24 mouse cellular contexts compared by ENCODE assay signal in genomic region chr8:70903112-70903511, GRCm38 (mm10). TPM values are rescaled to one million over a fixed set of nuclear protein-coding genes. Genes with fewer than 3 reads are reported as not detected.
DNase-seq lines count a peak whose midpoint lies in the region; ATAC-seq and TF ChIP-seq lines count a peak whose summit lies in the region.
"Had no signal": no experiment of that assay in that cellular context is flagged by ENCODE, and none has a peak within 500 bp of the region (broad histone marks: within the 10 kb centered on the region; RNA-seq: fewer than 3 reads in every experiment).

No protein-coding gene starts in this region.

- no peak overlapping the region for H3K27ac ChIP-seq in cerebellum, adult 2 months (ENCODE audit: insufficient read depth, low read length)
- H3K27ac ChIP-seq in embryonic fibroblast, embryonic 13.5 days (ENCODE audit: insufficient read depth, low read length) = peak overlapping the region; percentile 76
- H3K27ac ChIP-seq: liver, embryonic 12.5 days had no signal

- no peaks in the 10 kb centered on the region for H3K36me3 ChIP-seq in megakaryocyte, embryonic 14.5 days (replicated peaks; ENCODE audit: low read length)
- H3K36me3 ChIP-seq: liver, embryonic 12.5 days had no signal

- H3K4me1 ChIP-seq in cerebellum, adult 2 months (ENCODE audit: control insufficient read depth, insufficient read depth, low read length) = peaks cover 9% of the 10 kb centered on the region; the same call in 1 of the 2 replicates
- peaks cover 62% of the 10 kb centered on the region for H3K4me1 ChIP-seq in megakaryocyte, embryonic 14.5 days
- peaks cover 14% of the 10 kb centered on the region for H3K4me1 ChIP-seq in embryonic fibroblast, embryonic 13.5 days (ENCODE audit: control insufficient read depth, insufficient read depth, low read length)

- TF ChIP-seq CTCF in cerebellum, adult 2 months (IDR thresholded peaks at IDR 0.05; ENCODE audit: borderline replicate concordance, insufficient read depth, low read depth, low read length) = no peak
- TF ChIP-seq CTCF in embryonic fibroblast, embryonic 13.5 days (IDR thresholded peaks at IDR 0.05; ENCODE audit: borderline replicate concordance, insufficient read depth, low read length) = no peak

- no peak for ATAC-seq in megakaryocyte, adult 5-6 weeks (ENCODE audit: poor library complexity, severe bottlenecking)
- ATAC-seq: forebrain, embryonic 14.5 days; inflammation-experienced regulatory T-cells, adult 6 months; liver, embryonic 12.5 days had no signal

- DNase-seq in cerebellum, adult 9-10 months = peak; percentile 11
- no peak for DNase-seq in cerebellum, adult 2 months
- DNase-seq in A20 (ENCODE audit: low read depth, low spot score) = peak; percentile 53
- DNase-seq in gastrocnemius, adult 8-10 months (ENCODE audit: low spot score in 2 of 2) = no peak
- DNase-seq in ovary, postnatal 10 days (ENCODE audit: low spot score) = no peak
- DNase-seq: adrenal gland, adult 8-10 months; cerebellum, postnatal 14 days; embryo, embryonic 11 days; gastrocnemius, postnatal 14 days; kidney, adult 2 months; kidney, postnatal 10 days; lung, embryonic 14.5 days; lung, postnatal 36 days; midbrain, embryonic 14.5 days; thymus, postnatal 36 days had no signal

- H3K27me3 ChIP-seq in cerebellum, adult 2 months (ENCODE audit: control insufficient read depth, insufficient read depth, low read length) = no peaks in the 10 kb centered on the region
- H3K27me3 ChIP-seq in megakaryocyte, embryonic 14.5 days (replicated peaks) = no peaks in the 10 kb centered on the region

- no peaks in the 10 kb centered on the region for H3K9me3 ChIP-seq in megakaryocyte, embryonic 14.5 days
- H3K9me3 ChIP-seq: liver, embryonic 12.5 days had no signal

- no peak overlapping the region for H3K4me3 ChIP-seq in cerebellum, adult 2 months (replicated peaks; ENCODE audit: insufficient read depth, low read depth, low read length)
- H3K4me3 ChIP-seq in megakaryocyte, embryonic 14.5 days (replicated peaks) = peak overlapping the region; percentile 1
- H3K4me3 ChIP-seq in embryonic fibroblast, embryonic 13.5 days (ENCODE audit: insufficient read depth, low read length) = no peak overlapping the region
- H3K4me3 ChIP-seq: liver, embryonic 12.5 days; myocyte had no signal

- no peak for TF ChIP-seq POLR2A in cerebellum, adult 2 months (IDR thresholded peaks at IDR 0.05; ENCODE audit: borderline replicate concordance, insufficient read depth, low read length)
- TF ChIP-seq POLR2A in embryonic fibroblast, embryonic 13.5 days (IDR thresholded peaks at IDR 0.05; ENCODE audit: low read depth, low read length) = no peak

- WGBS in cerebellum, adult 2 months = 49% methylated on average over 4 of the region's 4 CpGs

RNA-seq across cellular contexts. Expression of gene Map1s, which starts 2.6 kb away (rescaled TPM):
- polyA plus RNA-seq in cerebellum, adult 2 months (2012; rRNA removed) = 53.4 and 53.7 TPM in 2 replicates
- 69.6 and 104 TPM in 2 replicates for polyA plus RNA-seq in megakaryocyte, embryonic 14.5 days (2012; ENCODE audit: insufficient read depth, low replicate concordance)
- 15.0 and 17.1 TPM in 2 replicates for total RNA-seq in megakaryocyte, adult 5-6 weeks (2015)
- total RNA-seq in megakaryocyte, adult 5-6 weeks (2017) = 11.3 and 11.8 TPM in 2 replicates
- polyA plus RNA-seq in embryonic fibroblast, embryonic 13.5 days (2011; ENCODE audit: insufficient read length, low read depth, missing spikeins) = 24.2 and 27.8 TPM in 2 replicates
- total RNA-seq in gastrocnemius, adult 8-10 months (2022) = 10 to 100 TPM in 3 of 4 experiments, 1 to 10 TPM in 1; 9.2 to 15.9 (median 13.7) TPM

RNA-seq across cellular contexts. Expression of gene Rpl18a, which starts 5.9 kb away (rescaled TPM):
- 1,458 and 1,510 TPM in 2 replicates for polyA plus RNA-seq in cerebellum, adult 2 months (2012; rRNA removed)
- polyA plus RNA-seq in megakaryocyte, embryonic 14.5 days (2012; ENCODE audit: insufficient read depth, low replicate concordance) = 4,812 and 7,707 TPM in 2 replicates
- total RNA-seq in megakaryocyte, adult 5-6 weeks (2015) = 5,087 and 5,550 TPM in 2 replicates
- total RNA-seq in megakaryocyte, adult 5-6 weeks (2017) = 1,590 and 1,750 TPM in 2 replicates
- polyA plus RNA-seq in embryonic fibroblast, embryonic 13.5 days (2011; ENCODE audit: insufficient read length, low read depth, missing spikeins) = 1,792 and 1,906 TPM in 2 replicates
- total RNA-seq in gastrocnemius, adult 8-10 months (2022) = 1,000 to 10,000 TPM in 2 of 4 experiments, 100 to 1,000 TPM in 2; 935 to 1,159 (median 1,025) TPM

RNA-seq across cellular contexts. Expression of gene Slc5a5, which starts 10.6 kb away (rescaled TPM):
- 6.7 and 6.9 TPM in 2 replicates for polyA plus RNA-seq in cerebellum, adult 2 months (2012; rRNA removed)
- polyA plus RNA-seq in megakaryocyte, embryonic 14.5 days (2012; ENCODE audit: insufficient read depth, low replicate concordance) = 0.13 and 1.5 TPM in 2 replicates
- total RNA-seq in megakaryocyte, adult 5-6 weeks (2015) = 0.07 TPM in 1 of 2 replicates, not detected in the other
- total RNA-seq in megakaryocyte, adult 5-6 weeks (2017) = not detected in 2 replicates
- 0.28 and 0.30 TPM in 2 replicates for polyA plus RNA-seq in embryonic fibroblast, embryonic 13.5 days (2011; ENCODE audit: insufficient read length, low read depth, missing spikeins)
- total RNA-seq in gastrocnemius, adult 8-10 months (2022) = not detected
- total RNA-seq: adrenal gland, adult 8-10 months; heart, adult 8-10 months; hematopoietic stem cell, adult 5-6 weeks had no signal
- polyA plus RNA-seq: inflammation-experienced regulatory T-cells, adult 6 months had no signal

RNA-seq across cellular contexts. Expression of gene Ccdc124, which starts 29.4 kb away (rescaled TPM):
- 123 and 145 TPM in 2 replicates for polyA plus RNA-seq in cerebellum, adult 2 months (2012; rRNA removed)
- 92.6 and 282 TPM in 2 replicates for polyA plus RNA-seq in megakaryocyte, embryonic 14.5 days (2012; ENCODE audit: insufficient read depth, low replicate concordance)
- total RNA-seq in megakaryocyte, adult 5-6 weeks (2015) = 32.7 and 38.9 TPM in 2 replicates
- total RNA-seq in megakaryocyte, adult 5-6 weeks (2017) = 36.8 and 47.6 TPM in 2 replicates
- polyA plus RNA-seq in embryonic fibroblast, embryonic 13.5 days (2011; ENCODE audit: insufficient read length, low read depth, missing spikeins) = 31.1 and 32.3 TPM in 2 replicates
- 10 to 100 TPM; 61.7 to 77.8 (median 67.5) TPM for total RNA-seq in gastrocnemius, adult 8-10 months (2022)

RNA-seq across cellular contexts. Expression of gene Kcnn1, which starts 40.1 kb away (rescaled TPM):
- polyA plus RNA-seq in cerebellum, adult 2 months (2012; rRNA removed) = 19.4 and 22.1 TPM in 2 replicates
- polyA plus RNA-seq in megakaryocyte, embryonic 14.5 days (2012; ENCODE audit: insufficient read depth, low replicate concordance) = 3.4 and 11.8 TPM in 2 replicates
- total RNA-seq in megakaryocyte, adult 5-6 weeks (2015) = not detected in 2 replicates
- total RNA-seq in megakaryocyte, adult 5-6 weeks (2017) = 0.33 TPM in 1 of 2 replicates, not detected in the other
- 1.7 and 2.7 TPM in 2 replicates for polyA plus RNA-seq in embryonic fibroblast, embryonic 13.5 days (2011; ENCODE audit: insufficient read length, low read depth, missing spikeins)
- 10 to 100 TPM; 18.0 to 21.5 (median 20.5) TPM for total RNA-seq in gastrocnemius, adult 8-10 months (2022)
- polyA plus RNA-seq: inflammation-experienced regulatory T-cells, adult 6 months had no signal

Comparison
In these comparisons a context has a peak if more than half of its experiments do, and no peak if none do; other contexts are left out.
1. DNase-seq: peak in cerebellum, adult 9-10 months (single experiment) and A20 (single experiment); none in cerebellum, adult 2 months (0 of 2), gastrocnemius, adult 8-10 months (0 of 2) and ovary, postnatal 10 days (single experiment).